Mouse (Mus musculus): Measurements from ENCODE around the gene Mmaa.

GRCm38 (mm10) chr8:79331571-79331970 is 36.8 kb upstream of the Mmaa start:
- no peak for TF ChIP-seq CTCF (conservative IDR thresholded peaks at IDR 0.05 in 1 of 2, IDR thresholded peaks at IDR 0.05 in 1 of 2; ENCODE audit: low read depth in 2 of 2, low read length in 2 of 2)
- TF ChIP-seq MEF2A (IDR thresholded peaks at IDR 0.05; ENCODE audit: borderline replicate concordance, low read depth, low read length) = no peak
- TF ChIP-seq ZC3H11A (IDR thresholded peaks at IDR 0.05; ENCODE audit: low read depth, low read length) = no peak
- TF ChIP-seq USF1 (IDR thresholded peaks at IDR 0.05; ENCODE audit: low read depth, low read length) = no peak
- no peak for TF ChIP-seq E2F4 (IDR thresholded peaks at IDR 0.05; ENCODE audit: insufficient replicate concordance, low read depth, low read length)
- no peak for TF ChIP-seq POLR2AphosphoS2 (IDR thresholded peaks at IDR 0.05; ENCODE audit: low read depth, low read length)
- TF ChIP-seq EP300 (IDR thresholded peaks at IDR 0.05; ENCODE audit: low read length) = no peak
- no peak for TF ChIP-seq ZMIZ1 (IDR thresholded peaks at IDR 0.05; ENCODE audit: low read depth, low read length)
